Mouse (Mus musculus): ENCODE data around the gene Nup188. TPM values are rescaled to one million over a fixed set of nuclear protein-coding genes. Genes with fewer than 3 reads are reported as not detected.

Gene Nup188
- 25.2 TPM for polyA plus RNA-seq (2017; shearing (Covaris generic))

DNA sequence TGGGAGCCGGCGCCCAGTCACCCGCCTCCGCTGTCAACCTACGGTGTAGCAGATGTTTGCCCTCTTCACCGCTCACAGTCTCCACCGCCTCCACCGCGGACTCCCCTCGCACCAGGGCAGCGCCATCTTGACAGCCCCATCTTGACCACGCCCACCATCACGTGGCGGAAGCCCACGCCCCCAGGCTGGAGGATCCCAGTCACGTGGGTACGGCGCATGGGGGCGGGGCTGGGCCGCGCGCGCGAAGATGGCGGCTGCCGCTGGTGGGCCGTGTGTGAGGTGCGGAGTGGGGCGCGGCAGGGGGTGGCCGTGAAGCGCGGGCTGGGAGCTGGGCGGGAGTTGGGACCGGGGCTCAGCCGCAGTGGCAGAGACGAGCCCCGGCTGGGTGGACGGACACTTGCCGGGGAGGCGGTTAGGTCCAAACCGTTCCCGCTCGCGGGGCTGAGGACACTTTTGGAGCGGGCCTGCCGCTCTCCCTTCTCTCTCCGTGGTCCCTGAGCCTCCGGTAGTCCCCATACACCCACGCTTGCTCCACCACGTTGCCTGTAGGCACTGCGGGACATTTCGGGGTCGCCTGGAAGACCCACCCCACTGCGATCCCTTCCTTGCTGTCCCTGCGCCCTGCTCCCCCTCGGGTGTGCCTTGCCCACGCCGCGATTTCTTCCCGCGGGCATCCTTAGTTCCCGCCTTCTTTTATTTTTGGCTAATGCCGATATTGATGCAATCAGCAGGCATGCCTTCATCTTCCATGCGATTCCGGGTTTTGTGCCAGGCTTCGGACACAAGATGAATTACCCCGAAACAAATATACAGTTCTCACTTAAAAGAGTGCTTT, at the start of gene Nup188, which contains the start of gene Dolk:
Gene Nup188, plus strand, starts transcription at position 206 of the 835 bp plus-strand sequence.
Gene Dolk, minus strand, starts transcription at position 143 of the 835 bp plus-strand sequence.

DNA sequence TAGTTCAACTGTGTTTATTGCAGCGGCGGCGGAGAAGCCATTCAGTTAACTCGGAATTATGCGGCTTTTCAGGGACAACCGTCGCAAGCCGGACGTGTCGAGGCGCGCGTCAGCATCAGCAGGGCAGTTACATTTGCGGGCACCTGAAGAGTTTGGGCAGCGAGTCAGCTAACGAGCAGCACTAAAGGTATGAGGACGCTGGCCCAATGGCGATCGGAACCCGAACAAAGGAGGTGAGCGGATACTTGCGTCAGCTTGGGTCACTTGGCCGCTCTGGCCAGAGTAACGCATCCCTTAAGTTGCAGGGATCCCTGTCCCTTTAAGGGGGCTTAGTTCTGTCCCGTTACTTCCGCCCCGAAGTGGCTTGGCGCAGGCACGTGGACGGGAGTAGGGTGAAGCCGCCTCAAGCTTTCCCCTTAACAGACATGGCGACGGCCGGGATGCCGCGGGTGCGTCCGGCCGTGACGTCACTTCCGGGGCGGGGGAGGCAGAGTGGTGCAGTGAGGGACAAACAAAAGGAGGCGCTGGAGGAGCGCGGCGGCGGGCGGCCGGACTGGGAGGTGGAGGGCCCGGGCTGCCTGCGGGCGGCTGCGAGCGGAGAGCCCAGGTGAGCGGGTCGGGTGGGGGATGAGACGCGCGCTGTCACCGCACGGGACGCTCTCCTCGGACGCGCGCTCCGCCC, 48.9 kb upstream of the Nup188 start, which contains the start of gene Lrrc8a:
Gene Lrrc8a, plus strand, starts transcription at position 517 of the 682 bp plus-strand sequence.

GRCm38 (mm10) chr2:30240267-30240666, 45.9 kb upstream of the Nup188 start, which contains the start of gene Gm28035:
Gene Gm28035 (plus strand): TSS chr2:30240567.

GRCm38 (mm10) chr2:30265767-30266253, 20.4 kb upstream of the Nup188 start, which contains the start of gene Phyhd1:
Gene Phyhd1 (plus strand): TSS chr2:30266203.

DNA sequence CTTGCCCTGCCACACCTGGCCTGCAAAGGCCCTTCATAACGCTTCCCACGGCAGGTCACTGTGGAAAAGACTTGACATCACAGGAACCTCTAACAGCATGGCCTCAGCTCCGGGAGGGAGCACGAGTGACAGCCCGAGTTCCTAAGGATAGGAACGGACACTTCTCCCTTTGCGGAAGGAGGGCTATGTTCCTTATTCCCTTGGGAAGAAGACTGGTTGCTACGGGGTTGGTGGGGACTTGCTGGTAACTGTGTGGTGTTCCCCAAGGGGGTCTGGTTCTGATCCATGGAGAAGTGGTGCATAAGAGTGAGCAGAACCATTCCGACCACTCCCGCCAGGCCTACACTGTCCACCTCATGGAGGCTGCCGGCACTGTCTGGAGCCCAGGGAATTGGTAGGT, 5.5 kb upstream of the Nup188 start, which contains the start of gene Gm28038:
Gene Gm28038, plus strand, starts transcription at position 301 of the 400 bp plus-strand sequence.

GRCm38 (mm10) chr2:30358533-30359531, 72.6 kb downstream of the Nup188 start, which contains the start of gene Sh3glb2:
Gene Sh3glb2 (minus strand): TSS chr2:30359337.

GRCm38 (mm10) chr2:30363773-30364650, 77.8 kb downstream of the Nup188 start, which contains the start of gene Miga2:
Gene Miga2 (plus strand): TSS chr2:30364233.

DNA sequence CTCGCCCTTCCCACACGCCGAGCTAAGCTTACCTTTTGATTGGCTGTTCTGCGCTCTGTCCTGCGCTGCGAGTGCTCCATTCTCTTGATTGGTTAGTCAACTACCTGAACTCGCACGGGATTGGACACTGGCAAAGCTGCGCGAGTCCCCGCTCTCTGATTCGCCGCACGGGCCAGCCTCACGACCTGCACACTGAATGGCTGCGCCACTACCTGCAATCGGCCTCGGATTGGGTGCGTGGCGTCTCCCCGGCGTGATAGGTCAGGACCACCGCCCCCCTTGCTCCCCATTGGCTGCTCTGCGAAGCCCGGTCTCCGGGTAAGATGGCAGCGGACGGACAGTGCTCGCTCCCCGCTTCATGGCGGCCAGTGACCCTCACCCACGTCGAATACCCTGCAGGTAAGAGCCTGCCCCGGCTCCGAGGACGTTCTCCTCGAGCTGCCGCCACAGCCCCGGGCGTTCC, 105.9 kb downstream of the Nup188 start, which contains the start of gene Dolpp1:
Gene Dolpp1, plus strand, starts transcription at position 141 of the 463 bp plus-strand sequence.

Other genes starting within 250 kb of the Nup188 start
- gene Wdr34, start 237.5 kb upstream of the Nup188 start, polyA plus RNA-seq (2017; shearing (Covaris generic)) = 1.7 TPM
- gene Set, start 229.0 kb upstream of the Nup188 start, polyA plus RNA-seq (2017; shearing (Covaris generic)) = 141 TPM
- gene Pkn3, start 208.7 kb upstream of the Nup188 start, polyA plus RNA-seq (2017; shearing (Covaris generic)) = 2.5 TPM
- 32.3 TPM for gene Zdhhc12, start 192.7 kb upstream of the Nup188 start, polyA plus RNA-seq (2017; shearing (Covaris generic))
- gene Zer1, start 161.8 kb upstream of the Nup188 start, polyA plus RNA-seq (2017; shearing (Covaris generic)) = 37.3 TPM
- 8.8 TPM for gene Tbc1d13, start 152.7 kb upstream of the Nup188 start, polyA plus RNA-seq (2017; shearing (Covaris generic))
- gene Endog, start 114.9 kb upstream of the Nup188 start, polyA plus RNA-seq (2017; shearing (Covaris generic)) = 2.6 TPM
- 47.6 TPM for gene Spout1, start 107.9 kb upstream of the Nup188 start, polyA plus RNA-seq (2017; shearing (Covaris generic))
- 11.9 TPM for gene Kyat1, start 80.5 kb upstream of the Nup188 start, polyA plus RNA-seq (2017; shearing (Covaris generic))
- gene Lrrc8a, start 48.7 kb upstream of the Nup188 start, polyA plus RNA-seq (2017; shearing (Covaris generic)) = 6.4 TPM
- gene Gm28035, start 45.8 kb upstream of the Nup188 start, polyA plus RNA-seq (2017; shearing (Covaris generic)) = 1.6 TPM
- gene Phyhd1, start 20.2 kb upstream of the Nup188 start, polyA plus RNA-seq (2017; shearing (Covaris generic)) = 4.7 TPM
- gene Gm28038, start 5.4 kb upstream of the Nup188 start, polyA plus RNA-seq (2017; shearing (Covaris generic)) = not detected
- gene Dolk, start 63 bp upstream of the Nup188 start, polyA plus RNA-seq (2017; shearing (Covaris generic)) = 19.2 TPM
- 145 TPM for gene Sh3glb2, start 72.9 kb downstream of the Nup188 start, polyA plus RNA-seq (2017; shearing (Covaris generic))
- gene Miga2, start 77.8 kb downstream of the Nup188 start, polyA plus RNA-seq (2017; shearing (Covaris generic)) = 16.8 TPM
- 39.1 TPM for gene Dolpp1, start 105.9 kb downstream of the Nup188 start, polyA plus RNA-seq (2017; shearing (Covaris generic))
- gene Crat, start 129.4 kb downstream of the Nup188 start, polyA plus RNA-seq (2017; shearing (Covaris generic)) = 7.4 TPM
- gene Ptpa, start 129.6 kb downstream of the Nup188 start, polyA plus RNA-seq (2017; shearing (Covaris generic)) = 137 TPM
- 0.24 TPM for gene Ier5l, start 187.8 kb downstream of the Nup188 start, polyA plus RNA-seq (2017; shearing (Covaris generic))

Data from inflammation-experienced regulatory T-cells, adult 16 weeks (primary cell).